Mouse (Mus musculus): ENCODE measurements around the gene Trabd2b. TPM values are rescaled to one million over a fixed set of nuclear protein-coding genes. Genes with fewer than 3 reads are reported as not detected.

Trabd2b gene
- polyA plus RNA-seq, 1 experiment, result 0.78 TPM

- DNase-seq (ENCODE audit: low read depth, low spot score), result no peak
- WGBS, result 88% methylated on average over 1 of the region's 1 CpGs
These were observed 161.6 kb downstream of the Trabd2b start for GRCm38 (mm10) chr4:114568081-114568605.

- 37% methylated on average over 12 of the region's 12 CpGs for WGBS
- DNase-seq (ENCODE audit: low read depth, low spot score), result no peak
These were observed 171.8 kb downstream of the Trabd2b start for GRCm38 (mm10) chr4:114578153-114578950.

- no peak for DNase-seq (ENCODE audit: low read depth, low spot score)
- WGBS, result 93% methylated on average over 2 of the region's 2 CpGs
These were observed 177.1 kb downstream of the Trabd2b start for GRCm38 (mm10) chr4:114583546-114584144.

GRCm38 (mm10) chr4:114584686-114585085, 178.2 kb downstream of the Trabd2b start:
- DNase-seq (ENCODE audit: low read depth, low spot score), result no peak
- 76% methylated on average over 1 of the region's 1 CpGs for WGBS

GRCm38 (mm10) chr4:114593554-114594215, 187.2 kb downstream of the Trabd2b start:
- 78% methylated on average over 13 of the region's 13 CpGs for WGBS
- no peak for DNase-seq (ENCODE audit: low read depth, low spot score)

GRCm38 (mm10) chr4:114595188-114595701, 188.7 kb downstream of the Trabd2b start:
- 30% methylated on average over 2 of the region's 2 CpGs for WGBS
- DNase-seq (ENCODE audit: low read depth, low spot score), result no peak

GRCm38 (mm10) chr4:114599121-114599520, 192.6 kb downstream of the Trabd2b start:
- DNase-seq (ENCODE audit: low read depth, low spot score), result no peak

- 58% methylated on average over 8 of the region's 8 CpGs for WGBS
These were observed 194.9 kb downstream of the Trabd2b start for GRCm38 (mm10) chr4:114601201-114602009.

GRCm38 (mm10) chr4:114605670-114606069, 199.1 kb downstream of the Trabd2b start:
- WGBS, result 58% methylated on average over 3 of the region's 3 CpGs

More at GRCm38 (mm10) chr4:114601201-114602009, 194.9 kb downstream of the Trabd2b start:
- DNase-seq (ENCODE audit: low read depth, low spot score), result no peak

GRCm38 (mm10) chr4:114607873-114608272, 201.3 kb downstream of the Trabd2b start:
- no peak for DNase-seq (ENCODE audit: low read depth, low spot score)
- WGBS, result 67% methylated on average over 2 of the region's 2 CpGs

More at GRCm38 (mm10) chr4:114605670-114606069, 199.1 kb downstream of the Trabd2b start:
- no peak for DNase-seq (ENCODE audit: low read depth, low spot score)

GRCm38 (mm10) chr4:114609297-114609696, 202.8 kb downstream of the Trabd2b start:
- WGBS, result 86% methylated on average over 4 of the region's 4 CpGs
- DNase-seq (ENCODE audit: low read depth, low spot score), result no peak

GRCm38 (mm10) chr4:114611166-114611929, 204.8 kb downstream of the Trabd2b start:
- WGBS, result 88% methylated on average over 8 of the region's 8 CpGs
- no peak for DNase-seq (ENCODE audit: low read depth, low spot score)

GRCm38 (mm10) chr4:114612032-114612431, 205.5 kb downstream of the Trabd2b start:
- 70% methylated on average over 5 of the region's 5 CpGs for WGBS
- no peak for DNase-seq (ENCODE audit: low read depth, low spot score)

- WGBS, result 85% methylated on average over 4 of the region's 4 CpGs
- DNase-seq (ENCODE audit: low read depth, low spot score), result no peak
These were observed 206.3 kb downstream of the Trabd2b start for GRCm38 (mm10) chr4:114612827-114613226.

GRCm38 (mm10) chr4:114614086-114614485, 207.6 kb downstream of the Trabd2b start:
- 59% methylated on average over 1 of the region's 1 CpGs for WGBS
- DNase-seq (ENCODE audit: low read depth, low spot score), result no peak

- WGBS, result 95% methylated on average over 4 of the region's 4 CpGs
These were observed 209.2 kb downstream of the Trabd2b start for GRCm38 (mm10) chr4:114615765-114616164.

GRCm38 (mm10) chr4:114622929-114623328, 216.4 kb downstream of the Trabd2b start:
- 51% methylated on average over 5 of the region's 5 CpGs for WGBS

More at GRCm38 (mm10) chr4:114615765-114616164, 209.2 kb downstream of the Trabd2b start:
- DNase-seq (ENCODE audit: low read depth, low spot score), result no peak

GRCm38 (mm10) chr4:114624114-114624910, 217.8 kb downstream of the Trabd2b start:
- no peak for DNase-seq (ENCODE audit: low read depth, low spot score)
- WGBS, result 8% methylated on average over 3 of the region's 3 CpGs

More at GRCm38 (mm10) chr4:114622929-114623328, 216.4 kb downstream of the Trabd2b start:
- DNase-seq (ENCODE audit: low read depth, low spot score), result no peak
